Mouse (Mus musculus): ENCODE measurements at regions not wholly inside any gene's neighbourhood (a gene's known extent, or its start where the extent isn't known, plus 50 kb on each side); places are given as distances from the start of the nearest gene placed in this dataset.
A peak's percentile ranks its signal among the peaks of the same experiment; 100 is the strongest.

GRCm38 (mm10) chr3:120934401-120934800 lies 237.1 kb downstream of the Rwdd3 start:
- no peak for DNase-seq (ENCODE audit: low spot score in 2 of 2)
- intact Hi-C loops (cut with DNase I) = no loop called here

GRCm38 (mm10) chr3:120920351-120920750 lies 251.1 kb downstream of the Rwdd3 start:
- intact Hi-C loops (cut with DNase I) = no loop called here
- DNase-seq (ENCODE audit: low spot score in 2 of 2) = no peak

DNA sequence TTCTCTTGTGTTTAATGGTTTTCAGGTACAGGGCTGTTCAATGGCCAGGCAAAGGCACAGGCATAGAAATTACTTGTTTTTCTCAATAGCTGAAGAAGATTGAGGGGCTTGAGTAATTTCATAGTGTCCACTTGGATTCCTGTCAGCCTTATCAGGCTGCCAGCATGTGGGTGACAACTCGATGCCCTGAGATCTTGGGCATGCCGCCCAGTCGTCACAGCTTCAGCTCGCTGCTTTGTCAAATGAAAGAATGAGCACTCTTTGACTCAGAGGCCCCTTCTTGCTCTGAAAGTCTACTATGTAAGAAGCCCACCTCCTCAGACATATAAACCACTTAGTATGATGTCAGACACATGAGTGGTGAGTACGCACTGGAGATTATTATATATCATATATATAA lies 272.6 kb downstream of the Rwdd3 start:
- DNase-seq (ENCODE audit: low spot score in 2 of 2) = no peak
- intact Hi-C loops (cut with DNase I) = no loop called here

DNA sequence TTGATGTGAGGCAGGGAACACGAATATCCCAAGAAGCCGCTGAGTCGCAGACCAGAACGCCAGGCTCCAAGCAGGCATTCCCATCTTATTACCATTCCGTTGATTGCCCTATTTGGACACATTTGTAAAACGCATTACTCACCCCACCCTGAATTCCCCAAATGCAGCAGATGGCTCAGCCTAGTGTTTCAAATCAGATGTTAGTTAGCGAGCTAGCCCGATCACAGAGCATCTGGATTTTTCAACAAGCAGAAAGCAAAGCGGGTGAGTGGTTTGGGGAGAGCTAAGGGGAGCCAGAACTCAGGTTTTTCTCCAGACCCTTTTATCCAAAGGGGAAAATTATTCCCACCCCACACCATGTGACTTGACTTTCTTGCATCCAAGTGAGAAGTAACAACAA lies 273.2 kb downstream of the Rwdd3 start:
- peak in 1 of 2 experiments; percentile 14 for DNase-seq (ENCODE audit: low spot score in 2 of 2)
- intact Hi-C loops (cut with DNase I) = no loop called here

GRCm38 (mm10) chr3:120897758-120898157 lies 273.7 kb downstream of the Rwdd3 start:
- no peak for DNase-seq (ENCODE audit: low spot score in 2 of 2)
- intact Hi-C loops (cut with DNase I) = no loop called here

GRCm38 (mm10) chr3:120897221-120897620 lies 274.3 kb downstream of the Rwdd3 start:
- intact Hi-C loops (cut with DNase I) = no loop called here
- peak; percentile 18 to 40 for DNase-seq (ENCODE audit: low spot score in 2 of 2)

DNA sequence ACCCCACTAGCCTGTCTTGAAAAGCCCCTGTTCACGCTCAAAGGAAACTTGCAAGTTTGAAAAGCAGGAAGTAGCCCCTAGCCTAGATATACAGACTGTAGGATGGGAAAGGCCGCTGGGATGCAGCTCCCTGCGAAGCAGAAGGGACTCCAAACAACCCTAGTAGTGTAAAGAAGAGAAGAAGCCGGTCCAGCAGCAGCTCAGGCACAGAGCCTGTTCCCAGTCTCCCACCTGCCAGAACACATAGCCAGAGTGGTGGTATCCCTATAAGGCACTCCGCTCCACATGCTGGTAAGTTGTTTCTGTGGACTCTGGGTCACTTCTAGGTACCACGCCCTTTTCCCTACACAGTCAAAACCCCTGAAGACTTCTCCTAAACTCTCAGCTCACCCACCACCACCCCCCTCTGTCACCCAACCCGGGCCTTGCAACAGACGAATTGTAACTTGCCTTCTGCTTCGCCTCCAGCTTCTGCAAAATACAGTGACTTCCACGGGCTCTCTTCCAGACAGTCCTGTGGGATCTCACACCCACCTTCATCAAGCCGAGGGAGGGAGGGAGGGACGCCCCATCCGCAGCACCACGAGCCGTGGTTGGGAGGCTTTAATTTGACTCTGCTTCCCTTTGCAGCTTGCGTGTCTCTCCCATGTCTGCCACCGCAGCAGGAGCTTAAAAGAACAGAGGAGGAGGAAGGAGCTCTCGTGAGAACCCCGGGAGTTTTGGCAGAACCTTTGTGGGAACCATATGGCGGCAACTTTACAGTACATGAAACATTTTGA lies 285.2 kb downstream of the Rwdd3 start:
- peak; percentile 78 to 80 for DNase-seq (ENCODE audit: low spot score in 2 of 2)
- intact Hi-C loops (cut with DNase I) = loop anchor here (5.0 to 10.0 kb wide), 3 partner anchors 99 to 311 kb away; no protein-coding TSS in a partner anchor

- DNase-seq (ENCODE audit: low spot score in 2 of 2) = no peak
- intact Hi-C loops (cut with DNase I) = loop anchor here (5.0 to 10.0 kb wide), 3 partner anchors 98 to 311 kb away; no protein-coding TSS in a partner anchor
Measured at GRCm38 (mm10) chr3:120885401-120885800, 286.1 kb downstream of the Rwdd3 start.

GRCm38 (mm10) chr3:120884189-120884588 lies 287.3 kb downstream of the Rwdd3 start:
- no peak for DNase-seq (ENCODE audit: low spot score in 2 of 2)
- intact Hi-C loops (cut with DNase I) = loop anchor here (10.0 kb wide), 1 partner anchor 309 kb away; no protein-coding TSS in a partner anchor

GRCm38 (mm10) chr3:120883650-120884049 lies 287.8 kb downstream of the Rwdd3 start:
- no peak for DNase-seq (ENCODE audit: low spot score in 2 of 2)
- intact Hi-C loops (cut with DNase I) = loop anchor here (10.0 kb wide), 1 partner anchor 309 kb away; no protein-coding TSS in a partner anchor

DNA sequence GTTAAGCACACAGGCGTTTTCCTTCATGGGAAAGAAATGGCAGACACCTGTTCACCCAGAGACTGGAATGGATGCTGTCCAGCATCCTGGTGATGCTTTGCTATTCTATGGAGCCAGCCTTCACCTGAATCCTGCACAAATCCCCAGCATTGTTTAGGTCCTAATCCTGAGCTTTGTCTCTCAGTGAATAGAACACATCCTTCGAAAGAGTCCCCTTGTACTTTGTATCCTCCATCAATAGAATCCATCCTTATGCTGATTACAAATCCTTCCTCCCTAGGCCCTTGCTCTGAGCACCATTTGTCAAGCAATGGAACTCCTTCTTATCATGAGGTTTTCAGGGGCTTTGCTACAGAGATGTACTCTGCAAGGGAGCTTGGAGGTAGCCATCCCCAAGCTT lies 292.1 kb downstream of the Rwdd3 start:
- DNase-seq (ENCODE audit: low spot score in 2 of 2) = no peak
- intact Hi-C loops (cut with DNase I) = no loop called here

DNA sequence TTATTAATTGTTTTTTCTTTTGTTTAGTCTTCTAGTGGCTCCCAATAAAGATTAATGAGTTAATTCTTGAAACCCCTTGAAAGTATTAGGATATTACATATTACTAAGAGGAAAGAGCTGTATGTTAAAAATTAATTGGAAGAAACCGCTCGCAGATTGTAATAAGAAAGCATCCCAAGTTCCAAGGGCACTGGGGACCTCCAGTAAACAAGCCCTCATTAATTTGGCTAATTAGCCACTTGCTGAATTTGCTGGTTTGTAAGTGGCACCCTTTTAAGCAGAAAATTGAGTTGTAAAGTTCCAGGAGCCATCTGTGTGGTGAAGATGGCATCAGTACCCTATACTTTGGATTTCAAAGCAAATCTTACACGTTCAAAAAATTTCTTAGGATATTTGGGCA lies 295.8 kb downstream of the Rwdd3 start:
- intact Hi-C loops (cut with DNase I) = no loop called here

DNA sequence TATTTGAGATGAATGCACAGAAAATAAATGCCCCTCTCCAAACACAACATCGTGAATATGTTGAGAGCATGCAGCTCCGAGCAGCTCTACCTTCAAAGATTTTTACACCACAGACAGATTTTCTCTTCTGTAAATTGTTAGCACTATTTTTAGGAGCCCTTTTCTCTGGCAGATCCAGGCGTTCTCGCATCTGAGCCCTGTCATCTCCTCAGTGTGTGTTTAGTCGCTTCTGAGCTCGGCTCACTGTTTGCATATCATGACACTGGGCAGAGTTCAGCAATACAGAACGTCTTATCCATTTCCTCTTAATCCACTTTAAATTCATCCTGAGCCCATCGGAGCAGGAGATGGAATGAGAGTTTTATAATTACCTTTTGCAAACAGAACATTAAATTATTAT lies 306.5 kb downstream of the Rwdd3 start:
- intact Hi-C loops (cut with DNase I) = no loop called here
- DNase-seq (ENCODE audit: low spot score in 2 of 2) = peak in 1 of 2 experiments; percentile 37

More for the DNA sequence above, 295.8 kb downstream of the Rwdd3 start:
- DNase-seq (ENCODE audit: low spot score in 2 of 2) = no peak

- no peak for DNase-seq (ENCODE audit: low spot score in 2 of 2)
- intact Hi-C loops (cut with DNase I) = no loop called here
Measured at GRCm38 (mm10) chr3:120861641-120862040, 309.9 kb downstream of the Rwdd3 start.

GRCm38 (mm10) chr3:120858281-120858680 lies 313.2 kb downstream of the Rwdd3 start:
- intact Hi-C loops (cut with DNase I) = no loop called here

DNA sequence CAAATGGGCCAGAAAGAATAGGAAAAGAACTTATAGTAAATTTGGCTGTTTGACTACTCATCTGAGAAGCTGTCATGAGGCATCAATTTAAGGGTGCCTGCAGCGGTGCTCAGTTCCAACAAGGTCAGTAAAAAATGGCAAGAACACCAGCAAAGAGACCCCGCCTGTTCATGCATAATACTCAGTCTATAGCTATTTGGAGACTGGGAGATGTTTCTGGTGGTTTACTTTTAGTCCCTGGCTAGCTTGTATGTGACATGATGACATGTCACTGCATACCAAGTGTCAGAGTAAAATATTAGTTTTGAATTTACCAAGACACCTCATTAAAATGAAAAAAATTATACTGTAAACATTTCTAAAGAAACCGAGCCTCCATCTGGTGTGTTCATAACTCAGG lies 317.2 kb downstream of the Rwdd3 start:
- intact Hi-C loops (cut with DNase I) = no loop called here
- DNase-seq (ENCODE audit: low spot score in 2 of 2) = no peak

More at GRCm38 (mm10) chr3:120858281-120858680, 313.2 kb downstream of the Rwdd3 start:
- DNase-seq (ENCODE audit: low spot score in 2 of 2) = no peak

GRCm38 (mm10) chr3:120843623-120844022 lies 327.9 kb downstream of the Rwdd3 start:
- no peak for DNase-seq (ENCODE audit: low spot score in 2 of 2)
- intact Hi-C loops (cut with DNase I) = no loop called here

DNA sequence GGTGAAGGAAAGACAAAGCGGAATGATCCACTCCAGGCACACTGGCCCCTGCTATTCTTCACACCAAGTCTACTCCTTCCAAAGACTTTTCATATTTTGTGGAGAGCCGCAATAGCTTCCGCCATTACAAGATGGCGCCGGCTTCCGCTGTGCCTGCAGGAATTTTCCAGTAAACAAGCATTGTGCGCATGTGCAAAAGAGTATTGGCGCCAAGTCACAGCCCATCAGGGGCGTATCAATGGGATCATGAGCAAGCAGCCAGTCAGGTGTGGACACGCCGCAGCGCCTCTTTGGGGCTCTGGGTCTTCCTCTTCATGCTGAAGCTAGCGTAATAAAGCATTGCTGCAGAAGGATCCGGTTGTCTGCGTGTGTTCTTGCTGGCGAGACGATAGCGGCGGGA lies 348.0 kb downstream of the Rwdd3 start:
- no peak for DNase-seq (ENCODE audit: low spot score in 2 of 2)
- intact Hi-C loops (cut with DNase I) = no loop called here

GRCm38 (mm10) chr3:120811901-120812300 lies 359.6 kb downstream of the Rwdd3 start:
- no peak for DNase-seq (ENCODE audit: low spot score in 2 of 2)
- intact Hi-C loops (cut with DNase I) = no loop called here

DNA sequence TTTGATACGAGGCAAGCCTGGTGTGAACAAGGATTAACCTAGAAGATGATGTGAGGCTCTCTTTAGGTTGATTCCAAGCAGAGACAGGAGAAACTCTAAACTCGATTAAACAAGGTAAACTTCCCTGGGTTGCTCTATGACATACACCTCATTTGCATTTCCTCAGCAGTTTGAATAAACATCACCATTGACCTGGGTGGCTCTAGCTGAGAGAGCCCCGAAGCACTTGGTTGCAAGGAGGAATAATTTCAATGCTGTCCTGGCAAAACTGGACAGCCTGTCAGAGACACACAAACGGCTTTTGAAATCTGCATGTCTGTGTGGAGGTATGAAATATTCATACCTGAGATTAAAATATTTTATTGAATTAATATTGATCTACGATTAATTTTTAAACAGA lies 361.0 kb downstream of the Rwdd3 start:
- DNase-seq (ENCODE audit: low spot score in 2 of 2) = no peak
- intact Hi-C loops (cut with DNase I) = no loop called here

DNA sequence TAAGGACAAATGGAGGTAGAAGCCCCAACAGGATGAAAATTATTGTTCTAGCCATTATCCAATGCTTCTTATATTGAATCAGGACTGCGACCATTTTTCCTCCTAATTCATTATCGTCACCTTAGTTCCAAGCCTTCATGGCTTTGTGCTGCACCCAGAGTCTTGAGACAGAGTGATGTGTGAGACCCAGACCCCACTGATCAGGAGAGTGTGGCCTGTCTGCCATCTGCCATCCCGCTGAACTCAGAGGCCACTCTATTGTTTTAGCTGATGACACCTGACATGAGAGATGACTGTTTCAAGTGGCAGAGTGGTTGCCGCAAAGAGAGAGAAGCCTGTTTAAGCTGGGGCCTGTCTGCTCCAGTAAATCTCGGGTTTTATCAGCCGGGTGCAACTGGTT lies 361.4 kb downstream of the Rwdd3 start:
- intact Hi-C loops (cut with DNase I) = no loop called here
- no peak for DNase-seq (ENCODE audit: low spot score in 2 of 2)

All from left cerebral cortex, postnatal 36 days (tissue).